Mouse (Mus musculus): ENCODE results near the gene Gm34653.
"Not testable (repeated sequence)": the region's sequence is repeated elsewhere in the genome, so short reads cannot be mapped to it uniquely, and the experiment has no call there.

Gm34653 gene

GRCm38 (mm10) chr2:34832766-34833457 is at the start of gene Gm34653:
Gm34653 (plus strand) TSS chr2:34833007.
- DNase-seq (ENCODE audit: low spot score in 2 of 2): not testable (repeated sequence)

- DNase-seq (ENCODE audit: low spot score in 2 of 2): no peak
Observed at GRCm38 (mm10) chr2:34783064-34784020, 49.5 kb upstream of the Gm34653 start.

- no peak for DNase-seq (ENCODE audit: low spot score in 2 of 2)
Observed at GRCm38 (mm10) chr2:34784085-34784484, 48.7 kb upstream of the Gm34653 start.

- DNase-seq (ENCODE audit: low spot score in 2 of 2): no peak
Observed at GRCm38 (mm10) chr2:34790282-34790681, 42.5 kb upstream of the Gm34653 start.

GRCm38 (mm10) chr2:34792543-34792942 is 40.3 kb upstream of the Gm34653 start:
- DNase-seq (ENCODE audit: low spot score in 2 of 2): not testable (repeated sequence)

GRCm38 (mm10) chr2:34794511-34794910 is 38.3 kb upstream of the Gm34653 start:
- DNase-seq (ENCODE audit: low spot score in 2 of 2): no peak

- DNase-seq (ENCODE audit: low spot score in 2 of 2): no peak
Observed at GRCm38 (mm10) chr2:34795426-34795825, 37.4 kb upstream of the Gm34653 start.

- DNase-seq (ENCODE audit: low spot score in 2 of 2): peak; percentile 25 to 55
Observed at GRCm38 (mm10) chr2:34799357-34800256, 33.2 kb upstream of the Gm34653 start, which contains the start of gene Rabepk. Rabepk (minus strand) TSS chr2:34799912.

GRCm38 (mm10) chr2:34800371-34800770 is 32.4 kb upstream of the Gm34653 start:
- no peak for DNase-seq (ENCODE audit: low spot score in 2 of 2)

GRCm38 (mm10) chr2:34801516-34802482 is 31.0 kb upstream of the Gm34653 start:
- DNase-seq (ENCODE audit: low spot score in 2 of 2): peak; percentile 89 to 96

- not testable (repeated sequence) for DNase-seq (ENCODE audit: low spot score in 2 of 2)
Observed at GRCm38 (mm10) chr2:34802565-34803245, 30.1 kb upstream of the Gm34653 start.

GRCm38 (mm10) chr2:34803746-34804145 is 29.1 kb upstream of the Gm34653 start:
- DNase-seq (ENCODE audit: low spot score in 2 of 2): no peak

GRCm38 (mm10) chr2:34804172-34804571 is 28.6 kb upstream of the Gm34653 start:
- DNase-seq (ENCODE audit: low spot score in 2 of 2): no peak

GRCm38 (mm10) chr2:34804815-34805214 is 28.0 kb upstream of the Gm34653 start:
- no peak for DNase-seq (ENCODE audit: low spot score in 2 of 2)

GRCm38 (mm10) chr2:34805364-34805950 is 27.4 kb upstream of the Gm34653 start:
- no peak for DNase-seq (ENCODE audit: low spot score in 2 of 2)

GRCm38 (mm10) chr2:34808057-34808456 is 24.8 kb upstream of the Gm34653 start:
- no peak for DNase-seq (ENCODE audit: low spot score in 2 of 2)

GRCm38 (mm10) chr2:34809568-34809967 is 23.2 kb upstream of the Gm34653 start:
- no peak for DNase-seq (ENCODE audit: low spot score in 2 of 2)

- DNase-seq (ENCODE audit: low spot score in 2 of 2): no peak
Observed at GRCm38 (mm10) chr2:34810775-34811174, 22.0 kb upstream of the Gm34653 start.

GRCm38 (mm10) chr2:34812706-34813105 is 20.1 kb upstream of the Gm34653 start:
- no peak for DNase-seq (ENCODE audit: low spot score in 2 of 2)

Measured in frontal cortex, postnatal 25 days (tissue).